Mouse (Mus musculus) hindbrain, embryonic 12.5 days (tissue): ENCODE data around the gene Strn4. TPM values are rescaled to one million over a fixed set of nuclear protein-coding genes. Genes with fewer than 3 reads are reported as not detected.

Experiments
- ATAC-seq: fragments of 200-750 bp; cut with Nextera tagmentation; 2 replicates; pipeline ENCODE4 v1.8.0; 2017; ENCODE audit warnings: moderate TSS enrichment; ENCODE audit not compliant: low FRiP score
- H3K27ac ChIP-seq: fragments of 300-500 bp; sonication (generic); 2 replicates; pipeline ENCODE4 v1.5.1; 2016; ENCODE audit warnings: mild to moderate bottlenecking
- H3K27me3 ChIP-seq: fragments of 300-500 bp; sonication (generic); 2 replicates; pipeline ENCODE4 v1.6.1; 2016; ENCODE audit warnings: mild to moderate bottlenecking
- H3K36me3 ChIP-seq: fragments of 300-500 bp; sonication (generic); 2 replicates; pipeline ENCODE4 v1.6.1; 2016; ENCODE audit warnings: mild to moderate bottlenecking
- H3K4me1 ChIP-seq: fragments of 300-500 bp; sonication (generic); 2 replicates; pipeline ENCODE4 v1.6.1; 2016
- H3K4me2 ChIP-seq: fragments of 300-500 bp; sonication (generic); replicated peaks from 2 replicates; pipeline ENCODE4 v1.6.1; 2016; ENCODE audit warnings: mild to moderate bottlenecking
- H3K4me3 ChIP-seq: fragments of 300-500 bp; sonication (generic); 2 replicates; pipeline ENCODE4 v1.5.1; 2016; ENCODE audit warnings: mild to moderate bottlenecking
- H3K9ac ChIP-seq: fragments of 300-500 bp; sonication (generic); 2 replicates; pipeline ENCODE4 v1.6.1; 2016; ENCODE audit warnings: mild to moderate bottlenecking, moderate library complexity
- H3K9me3 ChIP-seq: fragments of 300-500 bp; sonication (generic); replicated peaks from 2 replicates; pipeline ENCODE4 v1.6.1; 2016; ENCODE audit warnings: mild to moderate bottlenecking
- WGBS: fragments of 180-500 bp; shearing (Covaris S2); methylation state at CpG from one replicate; pipeline ENCODE4 v1.1.7; 2016; 5-methylcytosine and 5-hydroxymethylcytosine counted together
- polyA plus RNA-seq: library from polyadenylated mRNA; unstranded; fragments of >200 nt; fragmentation: Nextera tagmentation; extraction: Ambion mirVana; gene quantifications from 2 replicates; pipeline ENCODE4 v1.2.1, GENCODE M21; 2016

Gene Strn4
- polyA plus RNA-seq, 1 experiment from 2014 or later, result 180 TPM

DNA sequence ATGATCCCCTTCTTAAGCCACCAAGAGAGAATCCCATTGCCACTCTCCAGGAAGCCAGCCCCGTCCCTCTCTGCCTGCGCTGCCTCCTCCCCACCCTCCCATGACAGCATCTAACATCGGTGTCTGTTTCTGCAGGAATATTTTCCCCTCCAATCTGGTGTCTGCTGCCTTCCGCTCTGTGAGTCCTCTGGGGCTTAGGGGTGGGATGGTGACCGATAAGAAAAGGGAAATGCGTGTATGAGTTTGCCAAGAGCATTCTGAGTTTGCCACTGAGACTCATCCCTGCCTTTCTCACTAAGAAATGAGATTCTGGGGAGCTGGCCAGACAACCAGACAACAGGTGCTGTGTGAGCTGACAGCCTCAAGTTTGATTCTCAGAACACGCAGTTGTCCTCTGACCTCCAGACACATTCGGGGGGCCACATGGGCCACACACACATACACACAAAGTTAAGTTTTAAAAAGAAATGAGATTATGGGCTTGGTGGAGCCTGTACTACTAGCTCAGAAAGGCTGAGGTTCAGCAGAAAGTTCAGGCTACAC is 30.1 kb upstream of the Strn4 start:
- no peaks in the 10 kb centered on the region for H3K9me3 ChIP-seq
- ATAC-seq, result no peak
- no peak overlapping the region for H3K27ac ChIP-seq
- H3K36me3 ChIP-seq, result no peaks in the 10 kb centered on the region
- peaks cover 36% of the 10 kb centered on the region for H3K4me1 ChIP-seq
- H3K9ac ChIP-seq, result no peak overlapping the region
- WGBS, result 86% methylated on average over 8 of the region's 8 CpGs
- H3K27me3 ChIP-seq, result no peaks in the 10 kb centered on the region
- H3K4me2 ChIP-seq, result no peak overlapping the region
- no peak overlapping the region for H3K4me3 ChIP-seq

DNA sequence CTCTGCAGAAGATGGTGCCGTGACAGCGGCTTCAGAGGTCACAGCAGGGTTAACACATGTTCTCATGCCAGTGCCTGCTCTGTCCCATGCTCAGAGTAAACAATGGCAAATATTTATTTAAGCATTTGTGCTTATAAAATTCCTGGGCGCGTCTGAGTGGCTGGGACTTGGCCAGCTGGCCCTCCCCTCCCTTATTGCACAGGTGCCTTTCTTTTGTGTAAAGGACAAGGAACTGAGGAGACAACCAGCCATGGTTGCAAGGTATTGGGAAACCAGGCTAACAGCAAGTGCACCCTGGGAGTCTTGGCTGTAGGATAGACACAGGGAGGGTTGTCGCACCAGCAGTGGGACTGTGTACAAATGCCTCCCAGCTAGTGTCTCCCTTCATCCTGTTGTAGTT is 23.4 kb upstream of the Strn4 start:
- 83% methylated on average over 5 of the region's 5 CpGs for WGBS
- H3K9ac ChIP-seq, result no peak overlapping the region
- H3K27me3 ChIP-seq, result no peaks in the 10 kb centered on the region
- H3K36me3 ChIP-seq, result peaks cover 10% of the 10 kb centered on the region
- H3K4me1 ChIP-seq, result no peaks in the 10 kb centered on the region
- no peak overlapping the region for H3K27ac ChIP-seq
- H3K4me3 ChIP-seq, result no peak overlapping the region
- H3K4me2 ChIP-seq, result no peak overlapping the region
- no peaks in the 10 kb centered on the region for H3K9me3 ChIP-seq
- no peak for ATAC-seq

DNA sequence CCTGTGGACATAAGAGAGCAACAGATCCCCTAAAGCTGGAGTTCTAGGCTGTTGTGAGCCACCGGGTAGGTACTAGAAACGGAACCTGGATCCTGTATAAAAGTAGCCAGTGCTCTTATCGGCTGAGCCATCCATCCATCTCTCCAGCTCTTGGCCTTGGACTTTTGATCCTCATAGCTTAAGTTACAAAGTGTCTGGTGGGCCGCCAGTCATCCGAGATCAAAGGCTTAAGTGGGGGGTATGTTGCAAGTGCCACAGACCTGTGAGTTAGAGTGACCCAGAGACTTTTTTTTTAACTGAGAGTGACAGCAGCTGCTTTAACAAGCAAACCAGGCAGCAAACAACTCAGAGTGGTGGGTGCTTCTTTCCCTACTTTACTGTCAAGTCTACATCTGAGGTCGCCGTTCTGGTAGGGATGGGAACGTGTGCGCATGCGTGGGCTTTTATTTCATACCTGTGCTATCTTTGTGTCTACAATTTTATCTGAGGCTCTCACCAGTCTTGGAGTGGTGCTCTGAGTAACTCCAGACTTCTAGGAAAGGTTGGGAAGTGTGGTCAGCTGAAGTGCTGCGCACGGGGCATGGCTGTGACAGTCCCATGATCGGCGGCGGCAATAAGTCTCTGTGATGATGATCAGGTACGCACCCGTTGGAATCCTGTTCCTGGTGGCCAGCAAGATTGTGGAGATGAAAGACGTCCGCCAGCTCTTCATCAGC is 22.5 kb upstream of the Strn4 start:
- Histone ChIP-seq H3K4me2 (no peak overlapping the region), H3K9ac (no peak overlapping the region), H3K36me3 (peaks cover 13% of the 10 kb centered on the region), H3K4me3 (no peak overlapping the region), H3K27me3 (no peaks in the 10 kb centered on the region), H3K9me3 (no peaks in the 10 kb centered on the region), H3K4me1 (no peaks in the 10 kb centered on the region), H3K27ac (no peak overlapping the region)
- no peak for ATAC-seq
- 93% methylated on average over 19 of the region's 19 CpGs for WGBS

DNA sequence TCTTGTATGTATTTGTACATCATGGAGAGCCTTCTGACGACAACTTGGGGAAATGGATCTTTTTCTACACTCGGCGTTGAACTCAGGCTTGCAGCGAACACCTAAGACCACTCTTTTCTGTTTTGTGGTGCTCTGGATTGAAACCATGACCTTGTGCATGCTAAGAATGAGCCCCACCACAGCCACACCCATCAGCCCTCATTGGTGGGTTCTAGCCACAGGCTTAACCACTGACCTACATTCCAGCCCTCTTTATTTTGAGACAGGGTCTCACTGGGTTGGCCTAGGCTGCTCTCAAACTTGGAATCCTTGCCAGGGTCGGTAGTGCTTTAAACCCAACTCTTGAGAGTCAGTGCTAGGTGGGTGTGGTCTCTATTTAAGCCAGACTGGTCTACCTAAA is 20.8 kb upstream of the Strn4 start:
- H3K9me3 ChIP-seq, result no peaks in the 10 kb centered on the region
- peaks cover 22% of the 10 kb centered on the region for H3K36me3 ChIP-seq
- WGBS, result 95% methylated on average over 5 of the region's 5 CpGs
- H3K4me1 ChIP-seq, result no peaks in the 10 kb centered on the region
- no peak overlapping the region for H3K27ac ChIP-seq
- no peaks in the 10 kb centered on the region for H3K27me3 ChIP-seq
- no peak for ATAC-seq
- no peak overlapping the region for H3K4me2 ChIP-seq
- no peak overlapping the region for H3K4me3 ChIP-seq
- no peak overlapping the region for H3K9ac ChIP-seq

DNA sequence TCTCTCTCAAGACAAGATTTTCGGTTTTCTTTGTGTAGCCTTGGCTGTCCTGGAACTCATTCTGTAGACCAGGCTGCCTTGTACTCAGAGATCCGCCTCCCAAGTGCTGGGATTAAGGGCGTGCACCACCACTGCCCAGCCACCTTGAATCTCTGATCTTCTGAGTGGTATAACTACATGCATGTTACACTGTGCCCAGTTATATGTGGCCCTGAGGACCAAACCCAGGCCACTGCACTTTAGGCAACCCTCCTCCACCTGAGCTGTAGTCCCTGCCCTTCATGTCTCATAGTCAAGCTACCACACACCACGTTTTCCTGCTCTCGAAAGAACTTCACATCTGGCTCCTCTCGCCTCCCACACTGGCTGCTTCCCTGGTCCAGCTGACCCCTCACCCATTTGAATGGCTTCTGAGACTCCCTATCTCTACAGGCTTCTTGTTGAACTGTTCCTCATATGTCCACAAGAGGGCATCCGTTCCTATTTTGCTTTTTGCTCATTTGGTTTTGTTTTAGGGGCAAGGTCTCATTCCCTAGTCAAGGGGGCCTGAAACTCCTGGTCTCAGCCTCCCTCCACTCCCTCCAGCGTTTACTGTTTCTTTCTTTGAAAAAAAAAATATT is 11.2 kb upstream of the Strn4 start:
- H3K4me1 ChIP-seq, result no peaks in the 10 kb centered on the region
- H3K36me3 ChIP-seq, result peaks cover 15% of the 10 kb centered on the region; the same call in 1 of the 2 replicates
- H3K27me3 ChIP-seq, result no peaks in the 10 kb centered on the region
- 30% methylated on average over 8 of the region's 8 CpGs for WGBS
- H3K9me3 ChIP-seq, result no peaks in the 10 kb centered on the region
- no peak overlapping the region for H3K27ac ChIP-seq
- no peak overlapping the region for H3K9ac ChIP-seq
- H3K4me3 ChIP-seq, result no peak overlapping the region
- no peak overlapping the region for H3K4me2 ChIP-seq
- ATAC-seq, result peak; percentile 48

DNA sequence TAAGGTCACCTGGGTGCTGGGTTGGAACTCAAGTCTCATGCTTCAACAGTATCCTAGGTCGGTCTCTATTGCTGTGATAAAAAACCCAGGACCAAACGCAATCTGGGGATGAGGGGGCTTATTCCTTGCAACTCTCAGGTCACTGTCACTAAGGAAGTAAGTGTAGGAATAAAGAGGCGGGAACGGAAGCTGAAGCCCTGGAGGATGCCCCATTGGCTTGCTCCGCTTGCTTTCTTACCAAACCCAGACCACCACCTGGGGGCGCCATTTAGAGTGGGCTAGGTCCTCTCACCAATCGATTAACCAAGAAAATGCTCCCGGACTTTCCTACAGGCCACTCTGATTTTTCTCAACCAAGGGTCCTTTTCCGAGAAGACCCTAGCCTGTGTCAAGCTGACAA is 7.8 kb upstream of the Strn4 start:
- Histone ChIP-seq H3K27me3 (peaks cover 30% of the 10 kb centered on the region), H3K27ac (no peak overlapping the region), H3K4me1 (peaks cover 19% of the 10 kb centered on the region), H3K4me2 (no peak overlapping the region), H3K4me3 (no peak overlapping the region), H3K36me3 (peaks cover 15% of the 10 kb centered on the region; the same call in 1 of the 2 replicates), H3K9ac (no peak overlapping the region), H3K9me3 (no peaks in the 10 kb centered on the region)
- WGBS, result 88% methylated on average over 9 of the region's 9 CpGs
- ATAC-seq, result no peak

DNA sequence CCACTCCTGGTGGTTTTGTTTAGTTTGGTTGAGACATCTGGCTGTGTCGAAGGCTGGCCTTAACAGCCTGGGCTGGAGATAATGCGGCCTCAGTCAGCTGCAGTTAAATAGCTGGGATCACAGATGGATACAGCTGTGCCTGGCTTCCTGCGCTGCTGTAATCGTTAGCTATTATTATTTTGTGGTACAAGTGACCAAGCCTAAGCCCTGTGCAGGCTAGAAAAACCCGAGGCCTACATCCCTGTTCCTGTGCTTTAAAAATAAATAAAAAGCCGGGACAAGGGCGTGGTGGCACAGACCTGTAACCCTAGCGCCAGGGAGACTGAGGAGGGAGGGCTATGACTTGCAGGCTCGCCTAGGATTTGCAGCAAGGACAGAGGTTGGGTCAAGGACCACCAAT is 7.0 kb upstream of the Strn4 start:
- Histone ChIP-seq H3K9ac (no peak overlapping the region), H3K4me3 (no peak overlapping the region), H3K4me1 (peaks cover 25% of the 10 kb centered on the region), H3K36me3 (peaks cover 15% of the 10 kb centered on the region; the same call in 1 of the 2 replicates), H3K27me3 (peaks cover 34% of the 10 kb centered on the region), H3K27ac (no peak overlapping the region), H3K4me2 (no peak overlapping the region), H3K9me3 (no peaks in the 10 kb centered on the region)
- ATAC-seq, result no peak
- 85% methylated on average over 9 of the region's 9 CpGs for WGBS

DNA sequence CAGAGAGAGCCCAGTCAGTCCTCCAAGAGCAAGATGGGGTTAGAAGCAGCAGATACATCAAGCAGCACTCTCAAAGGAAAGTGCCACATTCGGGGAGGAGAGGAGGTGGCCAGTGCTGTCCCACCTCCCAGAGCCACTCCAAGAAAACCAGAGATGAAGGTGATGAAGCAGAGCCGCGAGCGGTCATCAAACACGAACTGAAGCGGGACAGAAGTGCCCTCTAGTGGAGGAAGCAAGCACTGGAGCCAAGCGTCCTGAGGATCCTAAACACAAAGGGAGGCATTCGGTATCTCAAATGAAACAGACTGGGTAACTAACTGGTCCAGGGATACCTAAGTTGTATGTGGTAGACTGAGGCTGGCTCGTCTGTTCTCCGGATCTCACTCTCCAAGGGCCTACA is 6.0 kb upstream of the Strn4 start:
- H3K27me3 ChIP-seq, result peaks cover 34% of the 10 kb centered on the region
- peaks cover 15% of the 10 kb centered on the region; the same call in 1 of the 2 replicates for H3K36me3 ChIP-seq
- no peak overlapping the region for H3K27ac ChIP-seq
- peaks cover 35% of the 10 kb centered on the region for H3K4me1 ChIP-seq
- H3K4me2 ChIP-seq, result no peak overlapping the region
- no peaks in the 10 kb centered on the region for H3K9me3 ChIP-seq
- no peak overlapping the region for H3K9ac ChIP-seq
- 27% methylated on average over 10 of the region's 10 CpGs for WGBS
- no peak overlapping the region for H3K4me3 ChIP-seq
- ATAC-seq, result no peak

DNA sequence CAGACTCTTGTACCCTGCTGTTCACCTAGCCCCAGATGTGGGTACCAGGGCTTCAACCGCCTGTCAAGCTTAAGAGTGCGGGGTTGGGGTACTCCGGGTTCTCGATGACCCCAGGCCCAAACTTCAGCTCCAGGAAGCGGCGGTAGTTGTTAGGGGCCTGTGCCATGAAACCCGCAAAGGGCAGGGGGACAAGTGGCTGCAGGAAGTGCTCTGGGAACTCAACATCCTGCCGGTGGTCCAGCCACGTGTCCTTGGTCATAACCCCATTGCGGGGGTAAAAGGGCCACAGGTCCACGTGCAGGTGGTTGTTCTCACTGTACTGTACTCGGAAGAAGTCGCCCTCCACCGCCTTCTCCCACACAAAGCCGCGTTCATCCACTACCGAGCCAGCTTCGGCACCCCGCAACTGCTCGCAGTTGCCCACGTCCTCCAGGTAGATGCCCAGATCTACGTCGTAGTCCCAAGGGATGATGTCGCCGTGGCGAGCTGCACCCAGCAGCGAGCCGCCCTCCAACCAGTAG is 5.2 kb upstream of the Strn4 start:
- Histone ChIP-seq H3K27ac (no peak overlapping the region), H3K4me2 (peak overlapping the region; percentile 67), H3K4me3 (peak overlapping the region; percentile 42), H3K27me3 (peaks cover 34% of the 10 kb centered on the region), H3K9me3 (no peaks in the 10 kb centered on the region), H3K4me1 (peaks cover 42% of the 10 kb centered on the region), H3K36me3 (peaks cover 15% of the 10 kb centered on the region; the same call in 1 of the 2 replicates), H3K9ac (peak overlapping the region; percentile 53; the same call in 1 of the 2 replicates)
- 53% methylated on average over 28 of the region's 28 CpGs for WGBS
- ATAC-seq, result no peak

DNA sequence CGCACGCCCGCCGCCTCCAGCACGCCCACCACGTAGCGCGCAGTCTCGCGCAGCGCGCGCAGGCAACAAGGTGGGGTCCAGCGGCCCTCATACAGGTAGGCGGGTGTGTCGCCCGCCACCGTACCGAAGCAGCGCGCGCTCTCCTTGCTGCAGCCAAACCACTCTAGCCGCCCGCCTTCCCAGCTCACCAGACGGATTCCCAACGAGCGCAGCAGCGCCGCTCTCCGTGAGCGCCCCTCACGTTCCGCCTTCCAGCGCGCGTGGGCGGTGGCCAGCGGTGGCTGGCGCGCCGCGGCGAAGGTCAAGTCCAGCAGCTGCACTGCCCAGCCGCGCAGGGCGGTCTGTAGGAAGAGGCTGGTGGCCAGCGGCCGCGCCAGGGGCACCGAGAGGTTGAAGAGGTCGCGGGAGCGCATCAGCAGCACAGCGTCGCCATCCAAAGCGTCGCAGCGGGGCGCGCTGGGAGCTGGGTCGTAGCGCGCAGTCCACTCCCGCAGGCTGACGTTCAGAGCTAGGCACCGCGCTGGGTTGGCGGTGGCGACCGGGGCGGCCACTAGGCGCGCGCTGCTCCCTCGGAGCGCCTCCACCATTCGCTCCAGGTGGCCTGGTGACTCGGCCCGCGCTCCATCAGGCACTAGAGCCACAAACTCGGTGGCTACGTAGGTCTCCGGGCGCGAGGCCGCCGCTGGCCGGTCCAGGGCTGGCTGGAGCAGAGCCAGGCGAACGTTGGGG is 4.6 kb upstream of the Strn4 start:
- Histone ChIP-seq H3K27me3 (peaks cover 34% of the 10 kb centered on the region), H3K9ac (peak overlapping the region; percentile 53), H3K9me3 (no peaks in the 10 kb centered on the region), H3K36me3 (peaks cover 15% of the 10 kb centered on the region; the same call in 1 of the 2 replicates), H3K27ac (peak overlapping the region; percentile 75), H3K4me2 (peak overlapping the region; percentile 67), H3K4me1 (peaks cover 45% of the 10 kb centered on the region), H3K4me3 (peak overlapping the region; percentile 42)
- peak; percentile 20; the same call in 1 of the 2 replicates for ATAC-seq
- 5% methylated on average over 87 of the region's 90 CpGs for WGBS

DNA sequence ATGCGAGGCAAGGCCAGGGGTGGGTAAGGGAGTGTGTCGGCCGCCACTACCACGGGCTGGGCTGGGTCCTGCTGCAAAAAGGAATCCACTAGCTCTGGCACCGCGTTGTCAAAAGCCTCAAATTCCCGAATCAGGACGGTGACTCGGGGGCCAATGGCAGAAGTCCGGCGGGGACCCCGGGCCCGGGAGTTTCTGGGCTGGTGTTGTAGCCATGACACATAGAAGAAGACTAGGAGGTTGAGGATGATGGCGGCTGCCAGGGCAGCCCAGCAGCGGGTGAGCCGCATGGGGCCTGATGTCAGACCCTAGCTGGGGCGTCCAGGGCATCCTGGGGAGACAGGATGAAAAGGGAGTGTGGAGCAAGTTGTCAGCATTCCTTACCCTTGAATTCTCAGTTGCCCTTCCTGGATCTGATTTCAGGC is 4.0 kb upstream of the Strn4 start:
- Histone ChIP-seq H3K9ac (peak overlapping the region; percentile 53), H3K4me2 (peak overlapping the region; percentile 67), H3K27ac (peak overlapping the region; percentile 75), H3K4me1 (peaks cover 45% of the 10 kb centered on the region), H3K4me3 (peak overlapping the region; percentile 42), H3K9me3 (no peaks in the 10 kb centered on the region), H3K27me3 (peaks cover 34% of the 10 kb centered on the region), H3K36me3 (peaks cover 11% of the 10 kb centered on the region; the same call in 1 of the 2 replicates)
- 9% methylated on average over 17 of the region's 17 CpGs for WGBS
- no peak for ATAC-seq

DNA sequence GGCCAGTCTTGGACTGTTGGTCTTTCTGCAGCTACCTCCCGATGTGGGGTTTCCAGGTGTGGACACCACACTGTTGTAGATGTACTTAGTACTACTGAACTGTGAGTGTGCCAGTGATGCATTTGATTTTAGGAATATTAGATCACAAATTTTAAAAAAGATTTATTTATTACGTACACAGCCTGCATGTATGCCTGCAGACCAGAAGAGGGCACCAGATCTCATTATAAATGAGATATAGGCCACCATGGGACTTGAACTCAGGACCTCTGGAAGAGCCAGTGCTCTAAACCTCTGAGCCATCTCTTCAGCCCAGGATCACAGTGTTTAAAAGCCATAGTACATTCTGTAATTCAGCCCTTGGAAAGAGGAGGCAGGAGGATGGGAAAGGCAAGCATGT is 3.2 kb upstream of the Strn4 start:
- no peak for ATAC-seq
- H3K9me3 ChIP-seq, result no peaks in the 10 kb centered on the region
- WGBS, result 83% methylated on average over 2 of the region's 2 CpGs
- no peak overlapping the region for H3K4me2 ChIP-seq
- peaks cover 9% of the 10 kb centered on the region; the same call in 1 of the 2 replicates for H3K36me3 ChIP-seq
- H3K9ac ChIP-seq, result no peak overlapping the region
- H3K27me3 ChIP-seq, result peaks cover 34% of the 10 kb centered on the region
- H3K4me1 ChIP-seq, result peaks cover 48% of the 10 kb centered on the region
- no peak overlapping the region for H3K4me3 ChIP-seq
- no peak overlapping the region for H3K27ac ChIP-seq
